Mouse (Mus musculus) hindbrain, postnatal 0 days (tissue): ENCODE measurements around the gene Cklf. TPM values are rescaled to one million over a fixed set of nuclear protein-coding genes. Genes with fewer than 3 reads are reported as not detected.
"Not testable (repeated sequence)": the region's sequence is repeated elsewhere in the genome, so short reads cannot be mapped to it uniquely, and the experiment has no call there.

ENCODE experiments used
- ATAC-seq: fragments of 200-750 bp; cut with Nextera tagmentation; 2 replicates; pipeline ENCODE4 v1.8.0; 2017; ENCODE audit warnings: mild to moderate bottlenecking, moderate TSS enrichment, moderate library complexity
- DNase-seq: peaks from one replicate; pipeline ENCODE4 v3.0.0-alpha.2; 2015; ENCODE audit warnings: low spot score
- H3K27ac ChIP-seq: fragments of 300-500 bp; sonication (generic); 2 replicates; pipeline ENCODE4 v1.5.1; 2014; ENCODE audit warnings: mild to moderate bottlenecking
- H3K27me3 ChIP-seq: fragments of 300-500 bp; sonication (generic); 2 replicates; pipeline ENCODE4 v1.6.1; 2014; ENCODE audit warnings: low read length, mixed read lengths; ENCODE audit not compliant: insufficient read depth
- H3K36me3 ChIP-seq: fragments of 300-500 bp; sonication (generic); 2 replicates; pipeline ENCODE4 v1.6.1; 2014; ENCODE audit warnings: low read length, mixed read lengths; ENCODE audit not compliant: insufficient read depth
- H3K4me1 ChIP-seq: fragments of 300-500 bp; sonication (generic); 2 replicates; pipeline ENCODE4 v1.6.1; 2014; ENCODE audit warnings: antibody characterized with exemption, low read length, mixed read lengths; ENCODE audit not compliant: insufficient read depth
- H3K4me2 ChIP-seq: fragments of 300-500 bp; sonication (generic); 2 replicates; pipeline ENCODE4 v1.6.1; 2014; ENCODE audit warnings: low read depth, mild to moderate bottlenecking, low read length, moderate library complexity, mixed read lengths
- H3K4me3 ChIP-seq: fragments of 300-500 bp; sonication (generic); 2 replicates; pipeline ENCODE4 v1.5.1; 2014; ENCODE audit warnings: low read length
- H3K9ac ChIP-seq: fragments of 300-500 bp; sonication (generic); replicated peaks from 2 replicates; pipeline ENCODE4 v1.6.1; 2014; ENCODE audit warnings: mild to moderate bottlenecking, low read length, moderate library complexity, mixed read lengths
- H3K9me3 ChIP-seq: fragments of 300-500 bp; sonication (generic); 2 replicates; pipeline ENCODE4 v1.6.1; 2016; ENCODE audit warnings: low read length, mixed read lengths
- CTCF ChIP-seq: IDR thresholded peaks from 2 replicates; pipeline ENCODE4 v1.5.1; 2016; ENCODE audit warnings: antibody characterized with exemption, control low read depth, low read depth
- WGBS: fragments of 180-500 bp; shearing (Covaris S2); extraction: QIAGEN DNeasy Blood & Tissue Kit; methylation state at CpG from one replicate; pipeline ENCODE4 v1.1.7; 2014; 5-methylcytosine and 5-hydroxymethylcytosine counted together
- polyA plus RNA-seq: library from polyadenylated mRNA; unstranded; fragments of >200 nt; fragmentation: Nextera tagmentation; extraction: Ambion mirVana; gene quantifications from 2 replicates; pipeline ENCODE4 v1.2.1, GENCODE M21; 2015
- total RNA-seq: library from RNA; depleted of rRNA; stranded (reverse); fragments of >200 nt; gene quantifications from 2 replicates; pipeline ENCODE4 v1.2.3, GENCODE M21; 2014

Gene Cklf
- total and polyA plus RNA-seq, 2 experiments from 2014 or later, result 33.6 to 34.3 TPM

DNA sequence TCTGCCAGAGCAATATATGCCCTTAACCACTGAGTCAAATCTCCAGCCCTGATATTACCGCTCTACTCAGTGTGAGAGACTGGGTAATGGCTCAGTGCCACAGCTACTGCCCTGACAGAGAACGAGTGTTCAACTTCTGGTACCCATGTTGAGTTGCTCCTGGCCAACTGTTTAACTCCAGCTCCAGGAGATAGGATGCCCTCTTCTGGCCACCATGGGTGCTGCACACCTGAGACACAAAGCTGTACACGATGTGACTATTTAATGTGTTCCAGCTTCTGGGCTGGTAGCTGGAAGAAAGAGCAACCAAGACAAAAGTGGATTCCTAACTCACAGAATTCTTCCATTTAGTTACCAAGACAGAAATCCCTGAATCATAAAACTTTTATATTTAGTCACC is 2.4 kb downstream of the Cklf start:
- Histone ChIP-seq H3K4me3 (no peak overlapping the region), H3K4me1 (peaks cover 6% of the 10 kb centered on the region; the same call in 1 of the 2 replicates), H3K36me3 (peaks cover 2% of the 10 kb centered on the region), H3K9me3 (no peaks in the 10 kb centered on the region), H3K27me3 (no peaks in the 10 kb centered on the region), H3K27ac (no peak overlapping the region), H3K9ac (no peak overlapping the region), H3K4me2 (no peak overlapping the region)
- DNase-seq, result no peak
- ATAC-seq, result no peak
- peak; percentile 48 for TF ChIP-seq CTCF
- WGBS, result 86% methylated on average over 3 of the region's 3 CpGs

DNA sequence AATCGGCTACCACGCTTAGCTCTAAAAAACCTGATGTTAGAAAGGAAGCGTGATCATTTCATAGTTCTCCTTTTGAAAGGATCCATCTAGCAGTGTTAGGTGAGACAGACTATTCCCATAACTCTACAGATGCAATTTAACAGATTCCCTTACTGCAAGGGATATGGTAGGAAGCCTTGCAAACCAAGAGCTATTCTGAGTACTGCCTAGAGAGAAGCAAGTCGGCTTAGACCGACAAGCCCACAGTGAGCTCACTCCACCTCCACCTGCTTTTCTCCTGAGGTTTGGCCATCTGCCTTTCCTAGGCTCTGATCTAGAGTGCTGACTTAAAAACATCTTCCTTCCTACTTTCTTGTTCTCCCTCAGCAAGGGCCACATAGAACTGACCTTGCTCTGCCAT is 11.1 kb downstream of the Cklf start:
- H3K9me3 ChIP-seq, H3K27me3 ChIP-seq, H3K27ac ChIP-seq, H3K4me3 ChIP-seq, DNase-seq, H3K4me1 ChIP-seq, ATAC-seq, H3K4me2 ChIP-seq, H3K9ac ChIP-seq, H3K36me3 ChIP-seq: not testable (repeated sequence)
- WGBS, result 87% methylated on average over 5 of the region's 5 CpGs

DNA sequence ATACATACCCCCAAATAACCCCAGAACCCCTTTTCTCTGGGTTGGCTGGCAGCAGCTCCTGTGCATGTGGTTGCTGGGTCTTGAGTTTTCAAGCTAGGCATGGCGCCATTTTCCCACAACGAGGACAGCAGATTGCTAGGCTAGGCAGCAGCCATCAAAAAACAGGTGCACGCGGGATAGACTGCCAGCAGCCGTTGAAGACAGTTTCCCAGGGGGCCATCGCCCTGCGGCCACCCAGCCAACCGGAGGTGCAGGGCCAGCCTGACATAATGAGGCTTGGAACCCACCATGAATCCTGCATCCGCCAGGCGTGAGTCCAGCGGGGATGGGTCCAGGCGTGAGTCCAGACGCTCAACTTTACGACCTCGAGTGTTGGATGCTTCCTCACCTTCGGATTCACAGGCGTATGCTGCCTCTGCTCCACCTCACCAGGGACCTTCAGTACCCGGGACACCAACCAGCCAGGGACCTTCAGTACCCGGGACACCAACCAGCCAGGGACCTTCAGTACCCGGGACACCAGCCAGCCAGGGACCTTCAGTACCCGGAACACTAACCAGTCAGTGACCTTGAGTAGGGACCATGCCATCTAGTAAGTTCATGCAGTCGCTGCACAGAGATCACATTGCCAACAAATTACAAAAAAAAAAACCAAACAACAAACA is 13.7 kb downstream of the Cklf start:
- H3K36me3 ChIP-seq, DNase-seq, H3K9me3 ChIP-seq, H3K4me3 ChIP-seq, ATAC-seq, H3K4me1 ChIP-seq, H3K27ac ChIP-seq, H3K9ac ChIP-seq, H3K27me3 ChIP-seq, H3K4me2 ChIP-seq: not testable (repeated sequence)
- 90% methylated on average over 22 of the region's 22 CpGs for WGBS

DNA sequence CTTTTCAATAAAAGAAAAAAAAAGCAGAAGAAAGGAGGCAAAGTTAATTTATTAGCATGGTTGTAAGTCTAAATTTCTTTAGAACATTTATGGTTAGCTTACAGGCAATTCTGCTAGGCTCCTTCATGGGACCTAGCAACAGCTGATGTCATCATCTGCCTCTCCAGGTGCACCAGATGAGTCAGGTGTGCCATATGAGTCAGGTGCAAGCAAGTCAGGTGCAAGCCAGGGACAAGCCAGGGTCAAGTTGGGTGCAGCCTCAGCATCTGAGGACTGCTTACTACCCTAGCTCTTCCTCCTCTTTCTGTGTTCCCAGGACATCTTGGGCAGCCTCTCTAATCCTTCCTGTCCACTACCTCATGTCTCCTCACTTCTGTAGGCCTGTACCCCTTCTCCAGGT is 17.7 kb downstream of the Cklf start:
- H3K9ac ChIP-seq, result no peak overlapping the region
- no peaks in the 10 kb centered on the region for H3K4me1 ChIP-seq
- DNase-seq, result no peak
- ATAC-seq, result no peak
- no peak for TF ChIP-seq CTCF
- no peak overlapping the region for H3K4me2 ChIP-seq
- H3K27ac ChIP-seq, result no peak overlapping the region
- H3K4me3 ChIP-seq, result no peak overlapping the region
- no peaks in the 10 kb centered on the region for H3K9me3 ChIP-seq
- H3K27me3 ChIP-seq, result no peaks in the 10 kb centered on the region
- no peaks in the 10 kb centered on the region for H3K36me3 ChIP-seq

DNA sequence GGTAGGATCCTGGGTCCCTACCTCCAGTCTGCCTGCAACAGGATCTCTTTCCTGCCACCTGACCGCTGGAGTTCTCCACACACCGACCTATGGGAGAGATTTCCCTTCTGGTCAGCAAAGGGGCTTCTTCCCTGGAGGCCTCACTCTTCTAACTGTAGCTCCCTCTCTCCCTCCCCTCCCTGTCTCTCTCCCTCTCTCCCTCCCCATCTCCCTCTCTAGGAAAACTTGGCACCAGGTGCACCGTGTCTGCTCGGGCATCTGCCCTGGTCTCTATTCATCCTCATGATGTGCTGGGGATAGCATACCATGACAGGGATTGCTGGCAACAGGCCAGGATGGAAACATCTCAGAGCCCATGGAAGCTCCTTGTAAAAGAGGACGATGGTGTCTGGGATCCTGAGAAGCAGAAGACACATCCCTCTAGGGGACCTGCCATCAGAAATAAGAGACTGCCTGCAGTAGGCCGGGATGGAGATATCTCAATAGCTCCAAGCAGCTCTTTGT is 18.3 kb downstream of the Cklf start:
- whole genome bisulfite sequencing, result 65% methylated on average over 6 of the region's 6 CpGs
- Histone ChIP-seq H3K9ac (no peak overlapping the region), H3K27me3 (no peaks in the 10 kb centered on the region), H3K4me3 (no peak overlapping the region), H3K4me1 (no peaks in the 10 kb centered on the region), H3K36me3 (no peaks in the 10 kb centered on the region), H3K4me2 (no peak overlapping the region), H3K27ac (no peak overlapping the region), H3K9me3 (no peaks in the 10 kb centered on the region)
- peak; percentile 18 for DNase-seq
- TF ChIP-seq CTCF, result no peak
- ATAC-seq, result no peak

DNA sequence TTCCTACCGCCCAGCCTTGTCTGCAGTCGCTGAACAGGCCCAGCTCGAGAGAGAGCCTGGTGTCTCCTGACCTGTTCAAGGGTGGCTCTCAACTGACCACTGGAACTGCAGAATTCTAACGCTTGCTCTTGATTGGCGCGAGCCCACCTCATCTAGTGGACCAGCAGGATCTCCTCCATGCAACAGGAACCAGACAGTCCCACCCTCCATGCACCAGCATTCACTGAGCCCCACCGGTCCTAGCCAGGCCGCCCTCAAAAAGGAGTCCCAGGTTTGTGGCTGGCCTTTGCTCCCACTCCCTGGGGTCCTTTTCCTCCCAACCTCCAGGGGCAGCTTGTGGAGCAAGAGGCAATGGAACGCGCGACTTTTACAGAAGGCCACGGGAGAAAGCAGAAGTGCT is 42.4 kb downstream of the Cklf start, which contains the start of gene Cmtm2a:
Gene Cmtm2a, minus strand, starts transcription at position 101 of the 400 bp plus-strand sequence.
- H3K27me3 ChIP-seq, ATAC-seq, H3K36me3 ChIP-seq, H3K4me2 ChIP-seq, H3K27ac ChIP-seq, DNase-seq, H3K4me1 ChIP-seq, H3K9me3 ChIP-seq, H3K9ac ChIP-seq, H3K4me3 ChIP-seq: not testable (repeated sequence)
- 86% methylated on average over 12 of the region's 12 CpGs for WGBS

DNA sequence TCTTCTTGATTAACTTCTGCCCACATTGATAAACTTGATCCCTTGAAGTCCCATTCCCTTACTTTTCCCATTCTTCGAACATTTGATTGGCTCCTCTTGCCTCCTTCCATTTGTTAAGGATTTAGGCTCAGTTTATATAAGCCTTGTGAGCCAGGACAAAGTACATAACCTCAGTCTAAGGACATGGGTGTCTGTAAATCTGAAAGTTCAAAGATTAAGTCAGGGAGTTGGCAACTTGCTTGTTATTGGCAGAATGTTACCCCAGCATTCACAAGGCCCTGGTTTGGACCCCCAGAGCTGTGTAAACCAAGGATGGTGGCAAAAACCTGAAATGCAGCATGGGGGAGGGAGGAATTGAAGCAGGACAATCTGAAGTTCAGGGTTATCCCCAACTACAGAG is 43.7 kb downstream of the Cklf start:
- no peak for DNase-seq
- Histone ChIP-seq H3K4me1 (no peaks in the 10 kb centered on the region), H3K9me3 (no peaks in the 10 kb centered on the region), H3K27me3 (no peaks in the 10 kb centered on the region), H3K4me2 (no peak overlapping the region), H3K9ac (no peak overlapping the region), H3K27ac (no peak overlapping the region), H3K4me3 (no peak overlapping the region), H3K36me3 (no peaks in the 10 kb centered on the region)
- TF ChIP-seq CTCF, result no peak
- 94% methylated on average over 1 of the region's 1 CpGs for WGBS
- ATAC-seq, result no peak

DNA sequence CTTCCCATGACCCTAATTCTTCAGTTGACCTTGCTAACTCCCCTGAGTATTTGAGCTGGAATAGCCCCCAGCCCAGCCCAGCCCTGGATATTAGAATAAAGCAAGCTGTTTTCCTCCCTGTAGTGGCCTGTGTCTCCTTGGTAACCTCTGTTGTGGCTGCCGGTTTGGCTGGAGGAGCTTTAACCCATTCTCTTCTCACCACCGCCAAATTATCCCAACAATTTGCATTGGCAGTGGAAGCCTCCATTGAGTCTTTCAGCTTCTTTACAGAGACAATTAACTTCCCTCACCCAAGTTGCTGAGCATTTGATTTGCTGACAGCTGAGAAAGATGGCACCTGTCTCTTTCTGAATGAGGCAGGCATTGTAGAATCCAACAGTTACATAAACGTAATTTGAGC is 50.9 kb downstream of the Cklf start:
- peak; percentile 52 for DNase-seq
- not testable (repeated sequence) for H3K9ac ChIP-seq, H3K4me2 ChIP-seq, H3K4me1 ChIP-seq, H3K9me3 ChIP-seq, H3K4me3 ChIP-seq, H3K36me3 ChIP-seq, H3K27me3 ChIP-seq
- 0 out of 2 replicates have a peak overlapping the region, but pooled peaks have one; percentile 20 for H3K27ac ChIP-seq
- ATAC-seq, result peak; percentile 81
- 7% methylated on average over 3 of the region's 3 CpGs for WGBS

DNA sequence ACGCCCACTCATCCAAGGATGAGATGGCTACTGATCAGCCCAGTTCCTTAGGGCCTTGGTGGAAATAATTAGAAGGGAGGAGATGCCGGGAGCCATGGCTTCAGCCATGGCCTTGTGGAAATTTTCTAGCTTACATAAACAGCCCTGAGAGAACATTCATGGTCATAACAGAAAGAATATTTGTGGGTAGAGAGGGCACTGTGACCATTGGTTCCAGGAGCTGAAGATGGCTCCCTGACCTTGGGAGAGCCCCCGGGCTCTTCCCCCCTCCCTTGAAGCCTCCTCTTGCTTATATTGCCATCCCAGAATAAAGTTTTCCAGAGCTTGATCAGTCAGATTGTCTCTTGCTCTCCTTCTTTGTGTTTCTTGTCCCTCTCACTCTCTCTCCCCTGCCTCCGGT is 51.9 kb downstream of the Cklf start:
- H3K27me3 ChIP-seq, DNase-seq, ATAC-seq, H3K4me2 ChIP-seq, H3K9me3 ChIP-seq, H3K9ac ChIP-seq, H3K27ac ChIP-seq, H3K36me3 ChIP-seq, H3K4me3 ChIP-seq, H3K4me1 ChIP-seq: not testable (repeated sequence)
- 91% methylated on average over 4 of the region's 4 CpGs for WGBS
